Mouse (Mus musculus) spleen, adult 2 months (tissue): ENCODE data around the gene Klhl29.

Experiments
- CTCF ChIP-seq: fragments of 200-500 bp; IDR thresholded peaks from 2 replicates; pipeline ENCODE4 v1.5.1; 2011; ENCODE audit warnings: mild to moderate bottlenecking, inconsistent platforms; ENCODE audit not compliant: insufficient read depth, insufficient read length, insufficient replicate concordance; ENCODE audit errors: extremely low read depth
- POLR2A ChIP-seq: fragments of 200-500 bp; IDR thresholded peaks from 2 replicates; pipeline ENCODE4 v1.6.1; 2011; ENCODE audit warnings: low read depth, low read length, inconsistent platforms

- no peak for TF ChIP-seq CTCF
- no peak for TF ChIP-seq POLR2A
These were observed 181.3 kb downstream of the Klhl29 start for GRCm38 (mm10) chr12:5194176-5194575.
